Mouse (Mus musculus) layer of hippocampus, adult 9-10 months (tissue): Measurements from ENCODE around the gene Arhgef2.

Source experiments
- DNase-seq: peaks from one replicate; pipeline ENCODE4 v3.0.0; 2022; ENCODE audit warnings: low spot score

Arhgef2 gene

GRCm38 (mm10) chr3:88621537-88622112 lies 15.9 kb downstream of the Arhgef2 start:
- no peak for DNase-seq

DNA sequence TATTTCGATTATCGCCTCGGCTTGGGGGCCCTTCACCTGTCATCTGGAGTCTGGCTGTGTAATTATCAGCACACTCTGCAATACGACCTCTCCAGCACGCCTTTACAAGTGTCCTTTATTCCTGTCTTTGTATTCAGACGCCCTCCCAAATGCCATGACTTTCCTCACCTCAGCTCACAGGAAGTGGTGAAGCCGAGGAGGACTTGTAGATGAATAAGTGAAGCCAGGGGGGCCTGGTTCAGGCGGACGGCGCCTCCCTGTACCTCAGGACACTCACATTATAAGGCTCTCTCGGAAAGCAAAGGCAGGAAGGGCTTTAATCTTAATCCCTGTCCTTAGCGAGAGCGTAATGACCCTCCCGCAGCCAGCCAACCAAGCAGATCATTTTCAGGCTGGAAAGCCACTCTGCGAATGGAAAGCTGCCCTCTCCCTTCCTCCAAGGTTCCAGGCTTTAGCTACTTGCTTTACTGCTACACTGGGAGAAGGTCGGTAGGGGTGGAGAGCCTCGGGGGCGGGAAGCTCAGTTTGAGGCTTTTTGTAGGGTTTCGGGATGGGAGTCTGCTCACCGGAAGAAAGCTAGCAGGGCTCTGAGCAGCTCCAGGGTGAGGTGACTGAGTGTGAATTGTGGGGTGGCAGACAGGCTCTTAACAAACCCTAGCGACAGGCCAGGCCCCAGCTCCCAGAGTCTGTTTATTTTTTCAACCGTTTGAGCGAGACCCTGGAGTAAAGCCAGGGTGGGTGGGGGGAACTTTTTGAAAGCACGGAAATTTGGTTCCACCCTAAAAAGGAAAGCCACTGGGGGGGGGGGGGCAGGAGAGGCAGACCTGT lies 16.6 kb downstream of the Arhgef2 start:
- no peak for DNase-seq

DNA sequence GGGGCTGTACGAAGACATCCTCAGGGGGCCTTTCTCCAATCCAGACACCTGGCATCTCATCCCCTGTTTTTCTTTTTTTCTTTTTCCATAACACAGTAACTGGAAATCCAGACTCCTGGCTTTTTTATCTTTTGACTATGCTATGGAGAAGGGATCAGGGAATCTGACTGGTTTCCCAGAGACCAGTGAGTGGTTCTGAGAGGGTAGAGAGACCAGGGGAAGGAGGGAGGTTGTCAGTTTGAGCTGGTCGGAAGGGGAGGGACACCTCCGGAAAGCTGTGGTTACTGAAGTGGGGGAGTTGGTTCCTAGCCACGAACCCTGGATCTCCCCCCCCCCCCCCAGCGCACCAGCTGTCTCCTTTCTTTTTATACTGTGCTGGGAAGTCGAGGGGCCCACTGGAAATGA lies 17.2 kb downstream of the Arhgef2 start:
- DNase-seq = no peak

GRCm38 (mm10) chr3:88623346-88624135 lies 17.8 kb downstream of the Arhgef2 start:
- no peak for DNase-seq

GRCm38 (mm10) chr3:88624324-88624723 lies 18.6 kb downstream of the Arhgef2 start:
- no peak for DNase-seq

DNA sequence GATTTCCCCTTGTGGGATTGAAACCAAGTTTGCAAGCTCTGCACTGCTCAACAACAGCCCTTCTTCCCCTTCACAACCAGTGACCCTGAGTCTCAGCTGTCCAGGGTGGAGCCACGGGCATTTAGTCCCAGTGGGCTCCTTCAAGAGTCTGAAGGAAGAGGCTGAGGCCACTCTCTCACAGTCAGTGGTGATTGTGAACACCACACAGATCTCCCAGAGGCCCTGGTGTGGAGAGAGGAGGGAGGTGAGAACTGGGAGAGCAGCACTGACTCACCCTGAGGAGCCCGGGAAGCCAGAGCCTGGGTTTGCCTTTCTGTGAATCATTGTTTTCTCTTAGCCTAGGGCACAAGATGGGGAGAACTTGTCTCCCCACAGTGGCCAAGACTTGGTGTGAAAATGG lies 19.2 kb downstream of the Arhgef2 start:
- no peak for DNase-seq

DNA sequence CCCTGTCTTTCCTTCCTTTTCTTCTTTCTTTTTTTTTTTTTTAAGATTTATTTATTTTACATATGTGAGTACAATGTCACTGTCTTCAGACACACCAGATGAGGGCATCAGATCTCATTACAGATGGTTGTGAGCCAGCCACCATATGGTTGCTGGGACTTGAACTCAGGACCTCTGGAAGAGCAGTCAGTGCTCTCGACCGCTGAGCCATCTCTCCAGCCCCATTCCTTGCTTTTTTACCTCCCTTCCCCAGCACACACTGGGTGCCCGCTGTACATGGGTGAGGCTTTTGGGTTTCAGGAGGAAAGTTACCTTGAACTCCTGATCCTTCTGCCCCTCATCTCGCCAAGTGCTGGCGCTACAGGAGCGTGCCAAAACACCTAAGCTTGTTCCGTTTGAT lies 19.8 kb downstream of the Arhgef2 start:
- DNase-seq = no peak

GRCm38 (mm10) chr3:88626316-88626715 lies 20.6 kb downstream of the Arhgef2 start:
- DNase-seq = no peak

GRCm38 (mm10) chr3:88627114-88627513 lies 21.3 kb downstream of the Arhgef2 start:
- no peak for DNase-seq

DNA sequence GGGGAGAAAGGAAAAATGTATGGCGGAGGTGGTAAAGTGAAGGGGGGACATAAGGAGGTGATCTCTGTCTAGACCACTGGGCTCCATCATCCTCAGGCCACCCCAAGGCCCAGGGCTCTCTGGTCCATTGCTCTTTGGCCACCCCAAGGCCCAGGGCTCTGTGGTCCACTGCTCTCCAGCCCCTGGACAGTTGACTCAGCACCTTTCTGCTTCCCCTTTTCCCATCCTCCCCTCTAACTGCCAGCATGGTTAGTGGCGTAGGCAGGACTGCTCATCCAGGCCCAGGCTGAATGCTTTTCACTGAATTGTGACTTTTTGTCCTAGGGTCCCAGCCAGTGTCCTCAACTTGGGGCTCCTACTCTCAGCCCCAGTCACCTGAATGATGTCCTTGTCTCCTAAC lies 21.8 kb downstream of the Arhgef2 start:
- DNase-seq = no peak

DNA sequence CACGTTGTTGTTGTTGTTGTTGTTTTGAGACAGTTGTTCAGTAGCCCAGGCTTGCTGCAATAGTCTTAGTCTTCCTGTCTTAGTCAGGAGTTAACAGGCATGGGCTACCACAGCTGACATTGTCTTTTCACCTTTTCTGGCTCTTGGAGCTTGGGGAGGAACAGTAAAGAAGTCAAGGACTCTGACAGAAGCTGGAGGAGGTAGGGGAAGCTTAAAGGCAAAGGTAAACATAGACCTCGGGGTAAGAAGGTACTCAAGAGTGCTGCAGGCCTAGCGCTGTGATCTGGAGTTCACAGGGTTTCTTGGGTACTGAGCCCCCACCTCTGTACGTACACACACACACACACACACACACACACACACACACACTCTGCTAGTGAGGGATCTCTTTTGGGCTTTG lies 23.0 kb downstream of the Arhgef2 start:
- DNase-seq = no peak

DNA sequence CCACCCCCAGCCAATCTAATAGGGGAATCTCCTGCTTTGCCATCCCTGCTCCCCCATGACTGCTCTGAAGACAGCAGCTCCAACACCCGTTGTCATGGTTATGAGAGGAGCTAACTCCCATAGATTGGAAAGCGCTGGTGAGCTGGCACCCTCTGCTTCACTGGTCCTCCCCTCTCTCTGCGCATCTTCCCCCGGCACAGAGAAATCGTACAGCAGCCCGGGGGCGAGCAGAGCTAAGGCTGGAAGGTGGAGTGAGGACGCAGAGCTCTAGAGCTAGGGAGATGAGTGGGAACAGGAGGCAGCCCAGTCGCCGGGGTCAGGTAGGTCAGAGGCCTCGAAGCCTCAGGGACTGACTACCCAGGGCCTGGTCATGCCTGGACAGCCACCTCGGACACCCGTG lies 23.5 kb downstream of the Arhgef2 start:
- DNase-seq = peak; percentile 74

DNA sequence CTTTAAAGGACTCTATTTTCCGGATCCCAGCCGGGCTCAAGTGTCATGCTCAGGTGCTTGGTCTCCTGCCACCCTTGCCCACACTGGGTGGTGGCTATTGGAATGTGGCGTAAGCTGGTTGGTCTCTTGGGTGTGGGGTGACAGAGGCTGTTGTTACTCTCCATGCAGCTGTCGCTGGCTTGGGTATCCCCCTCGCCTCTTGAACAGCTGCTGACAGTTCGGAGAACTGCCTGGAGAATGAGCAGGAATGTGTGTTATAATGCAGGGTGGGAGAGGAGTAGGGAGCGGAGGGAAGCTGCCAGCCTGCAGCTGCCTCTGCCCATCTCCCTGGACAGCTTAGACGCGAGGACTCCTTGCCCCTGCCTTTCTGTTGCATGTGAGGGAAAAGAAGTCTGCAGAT lies 24.3 kb downstream of the Arhgef2 start:
- no peak for DNase-seq

- no peak for DNase-seq
These were observed 25.1 kb downstream of the Arhgef2 start for GRCm38 (mm10) chr3:88630849-88631341.

- no peak for DNase-seq
These were observed 26.3 kb downstream of the Arhgef2 start for GRCm38 (mm10) chr3:88631921-88632587.

DNA sequence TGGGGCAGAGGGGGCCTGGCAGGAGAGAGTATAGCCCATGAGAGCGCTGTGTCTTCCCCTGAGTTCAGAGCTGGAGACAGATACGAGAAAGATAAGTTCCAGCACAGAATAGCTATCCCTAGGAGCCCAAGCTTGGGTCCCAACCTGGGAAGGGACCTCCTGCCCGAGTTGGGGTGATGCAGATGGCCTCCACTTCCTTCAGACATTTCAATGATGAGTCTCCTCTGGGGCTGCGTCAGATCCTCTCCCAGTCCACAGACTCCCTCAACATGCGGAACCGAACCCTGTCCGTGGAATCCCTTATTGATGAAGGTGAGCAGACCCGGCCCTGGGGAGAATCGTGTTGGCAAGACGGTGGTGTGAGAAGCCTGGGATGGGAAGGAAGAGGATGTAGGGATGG lies 27.3 kb downstream of the Arhgef2 start:
- no peak for DNase-seq

DNA sequence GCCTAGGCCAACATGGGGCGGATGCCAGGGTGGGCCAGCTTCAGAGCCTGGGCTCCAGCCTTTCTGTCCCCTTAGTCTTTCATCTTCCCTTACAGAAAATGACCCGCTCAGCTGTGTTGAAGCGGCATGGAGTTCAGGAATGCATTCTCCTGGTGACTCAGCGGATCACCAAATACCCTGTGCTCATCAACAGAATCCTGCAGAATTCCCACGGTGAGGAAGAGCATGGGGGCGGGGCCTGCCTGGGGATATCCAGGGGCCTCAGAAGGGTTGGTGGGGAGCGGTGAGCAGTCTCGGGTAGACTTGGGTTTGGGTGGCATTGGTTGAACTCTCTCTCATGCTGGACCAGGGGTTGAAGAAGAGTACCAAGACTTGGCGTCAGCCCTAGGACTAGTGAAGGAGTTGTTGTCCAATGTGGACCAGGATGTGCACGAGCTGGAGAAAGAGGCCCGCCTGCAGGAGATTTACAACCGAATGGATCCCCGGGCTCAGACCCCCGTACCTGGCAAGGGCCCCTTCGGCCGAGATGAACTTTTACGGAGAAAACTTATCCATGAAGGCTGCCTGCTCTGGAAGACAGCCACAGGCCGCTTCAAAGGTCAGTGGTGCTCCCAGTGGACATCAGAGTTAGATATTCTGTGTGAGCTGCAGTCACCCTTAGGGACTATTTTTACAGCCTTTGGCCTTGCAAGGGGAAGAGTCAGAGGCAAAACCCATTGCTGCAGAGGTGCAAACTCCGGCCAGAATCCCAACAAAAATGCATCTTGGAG lies 29.9 kb downstream of the Arhgef2 start:
- no peak for DNase-seq

- DNase-seq = no peak
These were observed 30.8 kb downstream of the Arhgef2 start for GRCm38 (mm10) chr3:88636555-88636986.

- DNase-seq = no peak
These were observed 31.4 kb downstream of the Arhgef2 start for GRCm38 (mm10) chr3:88637134-88637533.

GRCm38 (mm10) chr3:88639239-88639638 lies 33.5 kb downstream of the Arhgef2 start:
- DNase-seq = no peak

DNA sequence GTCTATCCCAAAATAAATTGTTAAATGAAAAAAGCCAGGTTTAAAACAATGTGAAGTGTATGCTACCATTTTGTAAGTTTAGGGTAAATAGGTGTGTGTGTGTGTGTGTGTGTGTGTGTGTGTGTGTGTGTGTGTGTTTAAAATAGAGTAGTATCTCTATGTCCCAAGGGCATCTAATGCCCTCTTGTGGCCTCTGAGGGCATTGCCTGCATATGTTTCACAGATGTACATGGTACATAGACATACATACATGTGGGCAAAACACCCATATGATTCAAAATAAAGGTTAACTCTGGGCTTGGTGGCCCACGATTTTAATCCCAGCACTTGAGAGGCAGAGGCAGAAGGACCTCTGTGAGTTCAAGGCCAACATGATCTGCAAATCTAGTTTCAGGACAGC lies 34.9 kb downstream of the Arhgef2 start:
- DNase-seq = no peak
